Mouse (Mus musculus) olfactory bulb, adult 2 months (tissue): Measurements from ENCODE around the gene Rcbtb2.

ENCODE experiments used
- CTCF ChIP-seq: fragments of 200-500 bp; IDR thresholded peaks from 2 replicates; pipeline ENCODE4 v1.5.1; 2012; ENCODE audit warnings: low read depth, mild to moderate bottlenecking, low read length, moderate library complexity; ENCODE audit not compliant: insufficient read depth
- POLR2A ChIP-seq: fragments of 200-500 bp; IDR thresholded peaks from 2 replicates; pipeline ENCODE4 v1.6.1; 2012; ENCODE audit warnings: mild to moderate bottlenecking, low read depth, low read length, moderate library complexity; ENCODE audit not compliant: insufficient read depth

- TF ChIP-seq CTCF (no peak), POLR2A (no peak)
Observed at GRCm38 (mm10) chr14:73137234-73137633, 14.4 kb downstream of the Rcbtb2 start.
